Mouse (Mus musculus) spleen, adult 2 months (tissue): Measurements from ENCODE around the gene Skp2.

Experiments
- CTCF ChIP-seq: fragments of 200-500 bp; IDR thresholded peaks from 2 replicates; pipeline ENCODE4 v1.5.1; 2011; ENCODE audit warnings: mild to moderate bottlenecking, inconsistent platforms; ENCODE audit not compliant: insufficient read depth, insufficient read length, insufficient replicate concordance; ENCODE audit errors: extremely low read depth
- POLR2A ChIP-seq: fragments of 200-500 bp; IDR thresholded peaks from 2 replicates; pipeline ENCODE4 v1.6.1; 2011; ENCODE audit warnings: low read depth, low read length, inconsistent platforms

DNA sequence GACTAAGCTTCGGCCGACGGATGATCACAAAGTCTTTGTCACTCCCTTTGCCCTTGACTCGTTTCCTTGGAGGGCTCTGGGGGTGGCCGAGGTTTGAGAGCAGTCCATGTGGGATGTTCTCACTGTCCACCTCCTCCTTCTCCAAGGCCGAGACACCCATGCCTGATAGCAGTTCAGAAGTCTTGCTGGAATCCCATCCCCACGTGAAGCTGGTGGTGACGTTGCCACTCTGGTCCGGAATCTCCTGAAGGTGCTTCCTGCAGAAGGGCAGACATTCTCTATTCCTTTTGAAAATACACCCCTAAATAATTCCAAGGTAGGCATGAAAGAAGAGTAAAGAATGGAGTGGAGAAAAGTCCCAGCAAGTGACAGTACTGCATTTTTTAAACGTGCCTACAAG, 15.8 kb downstream of the Skp2 start:
- TF ChIP-seq POLR2A (no peak), CTCF (no peak)
